ENCODE assay signal across 8 mouse cellular contexts in genomic region chr11:52335924-52336323, GRCm38 (mm10). TPM values are rescaled to one million over a fixed set of nuclear protein-coding genes. Genes with fewer than 3 reads are reported as not detected.
A peak's percentile ranks its signal among the peaks of the same experiment; 100 is the strongest.
DNase-seq lines count a peak whose midpoint lies in the region; ATAC-seq and TF ChIP-seq lines count a peak whose summit lies in the region.
"Had no signal": no experiment of that assay in that cellular context is flagged by ENCODE, and none has a peak within 500 bp of the region (broad histone marks: within the 10 kb centered on the region; RNA-seq: fewer than 3 reads in every experiment).

No protein-coding gene starts in this region.

- 0 out of 2 replicates have a peak overlapping the region, but pooled peaks have one; percentile 3 for H3K27ac ChIP-seq in lung, embryonic 14.5 days (ENCODE audit: low read depth)
- H3K27ac ChIP-seq in liver, postnatal 0 days (ENCODE audit: low read depth), result no peak overlapping the region

- H3K9me3 ChIP-seq in lung, embryonic 14.5 days (ENCODE audit: low read depth, low read length), result no peaks in the 10 kb centered on the region
- no peaks in the 10 kb centered on the region for H3K9me3 ChIP-seq in liver, postnatal 0 days (ENCODE audit: low read length)

- no peak overlapping the region for H3K4me2 ChIP-seq in lung, embryonic 14.5 days
- H3K4me2 ChIP-seq in liver, postnatal 0 days (ENCODE audit: low read depth, low read length), result no peak overlapping the region

- no peak overlapping the region for H3K4me3 ChIP-seq in lung, embryonic 14.5 days (ENCODE audit: low read depth, low read length)
- no peak overlapping the region for H3K4me3 ChIP-seq in liver, postnatal 0 days (ENCODE audit: low read depth, low read length)

- DNase-seq in lung, embryonic 14.5 days, result no peak
- DNase-seq in lung, postnatal 10 days, result no peak
- peak; percentile 46 to 59 for DNase-seq in cerebellum, postnatal 10 days
- peak; percentile 29 to 43 for DNase-seq in layer of hippocampus, postnatal 36 days
- DNase-seq in thymus, postnatal 14 days, result peak; percentile 85
- DNase-seq in retina, postnatal 1 day, result no peak
- no peak for DNase-seq in liver, postnatal 0 days
- DNase-seq: kidney, adult 9 months had no signal

- TF ChIP-seq EP300 in liver, postnatal 0 days (IDR thresholded peaks at IDR 0.05; ENCODE audit: low read depth), result no peak

- ATAC-seq in lung, embryonic 14.5 days (ENCODE audit: insufficient read depth), result no peak
- no peak for ATAC-seq in liver, postnatal 0 days

- H3K36me3 ChIP-seq in lung, embryonic 14.5 days (ENCODE audit: insufficient read depth), result no peaks in the 10 kb centered on the region
- no peaks in the 10 kb centered on the region for H3K36me3 ChIP-seq in liver, postnatal 0 days (replicated peaks; ENCODE audit: insufficient read depth, low read length)

- TF ChIP-seq CTCF in lung, embryonic 14.5 days (IDR thresholded peaks at IDR 0.05; ENCODE audit: low read depth), result no peak
- no peak for TF ChIP-seq CTCF in liver, postnatal 0 days (IDR thresholded peaks at IDR 0.05; ENCODE audit: low read depth)

- WGBS in lung, embryonic 14.5 days, result 46% methylated on average over 7 of the region's 7 CpGs
- WGBS in liver, postnatal 0 days (ENCODE audit: insufficient replicate concordance), result 66% methylated on average over 7 of the region's 7 CpGs

- H3K9ac ChIP-seq in lung, embryonic 14.5 days, result no peak overlapping the region
- no peak overlapping the region for H3K9ac ChIP-seq in liver, postnatal 0 days (replicated peaks)

- no peaks in the 10 kb centered on the region; the same call in 1 of the 2 replicates for H3K4me1 ChIP-seq in lung, embryonic 14.5 days (ENCODE audit: insufficient read depth)
- H3K4me1 ChIP-seq in liver, postnatal 0 days (ENCODE audit: insufficient read depth), result no peaks in the 10 kb centered on the region; the same call in 1 of the 2 replicates

- no peaks in the 10 kb centered on the region for H3K27me3 ChIP-seq in lung, embryonic 14.5 days (ENCODE audit: insufficient read depth, low read length)
- no peaks in the 10 kb centered on the region for H3K27me3 ChIP-seq in liver, postnatal 0 days (ENCODE audit: insufficient read depth, low read length)

RNA-seq across cellular contexts. Expression of gene Vdac1, which starts 24.7 kb away (rescaled TPM):
- 219 TPM in 2 replicates for polyA plus RNA-seq in lung, embryonic 14.5 days (2014; fragmentation: Nextera tagmentation; extraction: Ambion mirVana)
- 100 to 1,000 TPM; 514 to 555 TPM for total RNA-seq in layer of hippocampus, postnatal 36 days (2021)
- 101 and 104 TPM in 2 replicates for polyA plus RNA-seq in liver, postnatal 0 days (2015; fragmentation: Nextera tagmentation; extraction: Ambion mirVana)

RNA-seq across cellular contexts. Expression of gene Tcf7, which starts 53.1 kb away (rescaled TPM):
- polyA plus RNA-seq in lung, embryonic 14.5 days (2014; fragmentation: Nextera tagmentation; extraction: Ambion mirVana), result 64.2 and 68.8 TPM in 2 replicates
- 1 to 10 TPM; 2.6 to 2.9 TPM for total RNA-seq in layer of hippocampus, postnatal 36 days (2021)
- polyA plus RNA-seq in liver, postnatal 0 days (2015; fragmentation: Nextera tagmentation; extraction: Ambion mirVana), result 1.4 and 1.5 TPM in 2 replicates

Comparison
In these comparisons a context has a peak if more than half of its experiments do, and no peak if none do; other contexts are left out.
1. DNase-seq: peak in cerebellum, postnatal 10 days (2 of 2), layer of hippocampus, postnatal 36 days (2 of 2) and thymus, postnatal 14 days (single experiment); none in lung, embryonic 14.5 days (single experiment), lung, postnatal 10 days (single experiment), retina, postnatal 1 day (single experiment) and liver, postnatal 0 days (single experiment).
2. RNA of gene Tcf7, which starts 53.1 kb away (polyA plus RNA-seq): 64.2 to 68.8 TPM in lung, embryonic 14.5 days; 1.4 to 1.5 TPM in liver, postnatal 0 days; every median in the first group is over 10 times any median in the second.